In the genomic region with DNA sequence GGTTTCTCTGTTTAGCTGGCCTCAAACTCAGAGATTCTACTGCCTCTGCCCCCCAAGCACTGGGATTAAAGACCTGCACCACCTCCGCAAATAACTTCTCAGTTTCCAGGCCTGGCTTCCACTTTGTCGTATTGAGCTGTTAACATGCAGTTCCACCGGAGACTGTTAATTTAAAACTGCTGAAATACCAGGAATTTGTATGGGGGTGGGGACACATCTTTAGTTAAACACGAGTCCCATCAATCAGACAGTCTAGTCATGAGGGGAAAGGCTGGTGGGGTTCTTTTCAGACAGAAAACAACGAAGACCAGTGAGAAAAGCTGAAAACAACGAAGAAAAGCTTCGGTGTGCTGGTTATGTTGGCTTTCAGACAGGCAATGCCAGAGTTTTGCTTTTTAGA, we compare ENCODE assay signal across 19 mouse cellular contexts.
DNase-seq lines count a peak whose midpoint lies in the region; ATAC-seq and TF ChIP-seq lines count a peak whose summit lies in the region.
"Had no signal": no experiment of that assay in that cellular context is flagged by ENCODE, and none has a peak within 500 bp of the region (broad histone marks: within the 10 kb centered on the region; RNA-seq: fewer than 3 reads in every experiment).

No protein-coding gene starts in this region.

- H3K9me3 ChIP-seq in hindbrain, embryonic 10.5 days = no peaks in the 10 kb centered on the region
- H3K9me3 ChIP-seq in hindbrain, embryonic 14.5 days (ENCODE audit: control insufficient read depth, low read length) = no peaks in the 10 kb centered on the region
- no peaks in the 10 kb centered on the region for H3K9me3 ChIP-seq in embryonic facial prominence, embryonic 12.5 days
- H3K9me3 ChIP-seq in forebrain, embryonic 15.5 days = no peaks in the 10 kb centered on the region
- no peaks in the 10 kb centered on the region for H3K9me3 ChIP-seq in liver, embryonic 11.5 days (ENCODE audit: control insufficient read depth, low read length)
- H3K9me3 ChIP-seq: midbrain, embryonic 13.5 days had no signal

- TF ChIP-seq POLR2A in brain, embryonic 14.5 days (IDR thresholded peaks at IDR 0.05; ENCODE audit: borderline replicate concordance, extremely low read depth, insufficient read depth, insufficient read length, poor library complexity, severe bottlenecking) = no peak

- no peak for DNase-seq in hindbrain, embryonic 10.5 days (ENCODE audit: low spot score)
- DNase-seq in hindbrain, embryonic 14.5 days (ENCODE audit: low spot score) = no peak
- peak; percentile 73 for DNase-seq in brain, embryonic 14.5 days (ENCODE audit: low read depth)
- no peak for DNase-seq in urinary bladder, postnatal 10 days (ENCODE audit: low spot score)
- no peak for DNase-seq in left cerebral cortex, postnatal 4 days
- no peak for DNase-seq in liver, embryonic 11.5 days (ENCODE audit: low spot score)
- DNase-seq: B cell, adult 2 months; cerebellum, adult 2 months; kidney, adult 9 months; liver; lung, adult 2 months; lung, postnatal 4 days; right cerebral cortex, postnatal 14 days had no signal

- H3K27ac ChIP-seq in hindbrain, embryonic 10.5 days = peak overlapping the region; percentile 68
- no peak overlapping the region for H3K27ac ChIP-seq in hindbrain, embryonic 14.5 days
- H3K27ac ChIP-seq in embryonic facial prominence, embryonic 12.5 days = 0 out of 2 replicates have a peak overlapping the region, but pooled peaks have one; percentile 18
- H3K27ac ChIP-seq in forebrain, embryonic 15.5 days (replicated peaks) = peak overlapping the region; percentile 50
- no peak overlapping the region for H3K27ac ChIP-seq in liver, embryonic 11.5 days (ENCODE audit: low read depth, low read length)
- H3K27ac ChIP-seq: left cerebral cortex, adult 2 months; midbrain, embryonic 13.5 days had no signal

- no peak overlapping the region for H3K4me2 ChIP-seq in hindbrain, embryonic 14.5 days (replicated peaks)
- no peak overlapping the region for H3K4me2 ChIP-seq in embryonic facial prominence, embryonic 12.5 days (replicated peaks)
- H3K4me2 ChIP-seq in forebrain, embryonic 15.5 days (replicated peaks) = no peak overlapping the region
- H3K4me2 ChIP-seq in liver, embryonic 11.5 days = no peak overlapping the region
- H3K4me2 ChIP-seq: midbrain, embryonic 13.5 days had no signal

- WGBS in hindbrain, embryonic 10.5 days = 40% methylated on average over 7 of the region's 7 CpGs
- WGBS in hindbrain, embryonic 14.5 days = 24% methylated on average over 7 of the region's 7 CpGs
- 34% methylated on average over 7 of the region's 7 CpGs for WGBS in embryonic facial prominence, embryonic 12.5 days
- 19% methylated on average over 7 of the region's 7 CpGs for WGBS in forebrain, embryonic 15.5 days
- WGBS in liver, embryonic 11.5 days = 65% methylated on average over 7 of the region's 7 CpGs

- no peak for TF ChIP-seq CTCF in brain, embryonic 14.5 days (IDR thresholded peaks at IDR 0.05; ENCODE audit: borderline replicate concordance, extremely low read depth, insufficient read depth, insufficient read length)

- intact Hi-C loops in left cerebral cortex, postnatal 4 days (cut with DNase I) = no loop called here

- H3K4me1 ChIP-seq in hindbrain, embryonic 10.5 days (replicated peaks) = peaks cover 21% of the 10 kb centered on the region
- 0 out of 2 replicates have a peak, but pooled peaks cover 4% of the 10 kb centered on the region for H3K4me1 ChIP-seq in hindbrain, embryonic 14.5 days (replicated peaks; ENCODE audit: control insufficient read depth, insufficient read depth, low read length)
- 0 out of 2 replicates have a peak, but pooled peaks cover 4% of the 10 kb centered on the region for H3K4me1 ChIP-seq in embryonic facial prominence, embryonic 12.5 days
- peaks cover 23% of the 10 kb centered on the region for H3K4me1 ChIP-seq in forebrain, embryonic 15.5 days
- H3K4me1 ChIP-seq in liver, embryonic 11.5 days (replicated peaks; ENCODE audit: control insufficient read depth, insufficient read depth, low read length) = no peaks in the 10 kb centered on the region; the same call in 1 of the 2 replicates

- H3K4me3 ChIP-seq in hindbrain, embryonic 10.5 days = no peak overlapping the region
- no peak overlapping the region for H3K4me3 ChIP-seq in hindbrain, embryonic 14.5 days (replicated peaks; ENCODE audit: low read length)
- H3K4me3 ChIP-seq in embryonic facial prominence, embryonic 12.5 days = no peak overlapping the region
- H3K4me3 ChIP-seq in forebrain, embryonic 15.5 days = no peak overlapping the region
- no peak overlapping the region for H3K4me3 ChIP-seq in liver, embryonic 11.5 days (ENCODE audit: low read depth, low read length)
- H3K4me3 ChIP-seq: left cerebral cortex, adult 2 months; midbrain, embryonic 13.5 days; myocyte had no signal

- no peak overlapping the region for H3K9ac ChIP-seq in hindbrain, embryonic 14.5 days
- no peak overlapping the region for H3K9ac ChIP-seq in embryonic facial prominence, embryonic 12.5 days
- no peak overlapping the region for H3K9ac ChIP-seq in forebrain, embryonic 15.5 days (replicated peaks)
- H3K9ac ChIP-seq in liver, embryonic 11.5 days (ENCODE audit: low read depth, low read length) = no peak overlapping the region
- H3K9ac ChIP-seq: midbrain, embryonic 13.5 days had no signal

- H3K36me3 ChIP-seq in hindbrain, embryonic 10.5 days = no peaks in the 10 kb centered on the region
- H3K36me3 ChIP-seq in hindbrain, embryonic 14.5 days (replicated peaks; ENCODE audit: control insufficient read depth, insufficient read depth) = no peaks in the 10 kb centered on the region
- no peaks in the 10 kb centered on the region for H3K36me3 ChIP-seq in embryonic facial prominence, embryonic 12.5 days
- no peaks in the 10 kb centered on the region for H3K36me3 ChIP-seq in forebrain, embryonic 15.5 days
- H3K36me3 ChIP-seq in liver, embryonic 11.5 days (ENCODE audit: control insufficient read depth, insufficient read depth, low read length) = no peaks in the 10 kb centered on the region
- H3K36me3 ChIP-seq: midbrain, embryonic 13.5 days had no signal

- H3K27me3 ChIP-seq in hindbrain, embryonic 10.5 days (ENCODE audit: insufficient read depth, poor library complexity, severe bottlenecking) = no peaks in the 10 kb centered on the region
- H3K27me3 ChIP-seq in hindbrain, embryonic 14.5 days (ENCODE audit: control insufficient read depth, insufficient read depth, low read length) = no peaks in the 10 kb centered on the region
- no peaks in the 10 kb centered on the region for H3K27me3 ChIP-seq in embryonic facial prominence, embryonic 12.5 days
- H3K27me3 ChIP-seq in forebrain, embryonic 15.5 days = no peaks in the 10 kb centered on the region
- no peaks in the 10 kb centered on the region for H3K27me3 ChIP-seq in liver, embryonic 11.5 days (replicated peaks; ENCODE audit: control insufficient read depth, insufficient read depth, low read length)
- H3K27me3 ChIP-seq: midbrain, embryonic 13.5 days; Patski had no signal

- ATAC-seq in hindbrain, embryonic 14.5 days (ENCODE audit: low FRiP score) = no peak
- ATAC-seq in embryonic facial prominence, embryonic 12.5 days (ENCODE audit: insufficient number of reproducible peaks, insufficient read depth, low FRiP score, low TSS enrichment) = no peak
- peak; percentile 73 for ATAC-seq in forebrain, embryonic 15.5 days (replicated peaks)
- ATAC-seq in liver, embryonic 11.5 days (replicated peaks; ENCODE audit: low FRiP score) = no peak
- ATAC-seq: Patski had no signal

Comparison
In these comparisons a context has a peak if more than half of its experiments do, and no peak if none do; other contexts are left out.
1. H3K27ac ChIP-seq: peak in hindbrain, embryonic 10.5 days (single experiment), embryonic facial prominence, embryonic 12.5 days (single experiment) and forebrain, embryonic 15.5 days (single experiment); none in hindbrain, embryonic 14.5 days (single experiment) and liver, embryonic 11.5 days (single experiment).